Mouse (Mus musculus) neural tube, embryonic 15.5 days (tissue): Measurements from ENCODE around the gene Bend6. TPM values are rescaled to one million over a fixed set of nuclear protein-coding genes. Genes with fewer than 3 reads are reported as not detected.

Experiments
- polyA plus RNA-seq: library from polyadenylated mRNA; unstranded; fragments of >200 nt; fragmentation: Nextera tagmentation; extraction: Ambion mirVana; gene quantifications from 2 replicates; pipeline ENCODE4 v1.2.1, GENCODE M21; 2015

Gene Bend6
- polyA plus RNA-seq, 1 experiment from 2014 or later, result 71.6 TPM

Other genes with a start within 250 kb of the Bend6 start
- gene Prim2, start 238.0 kb downstream of the Bend6 start, polyA plus RNA-seq, result 21.3 and 28.0 TPM in 2 replicates
- 31.1 and 32.4 TPM in 2 replicates for gene Rab23, start 187.9 kb downstream of the Bend6 start, polyA plus RNA-seq
- gene Bag2, start 150.0 kb downstream of the Bend6 start, polyA plus RNA-seq, result 24.2 and 29.9 TPM in 2 replicates
- gene Zfp451, start 93.2 kb downstream of the Bend6 start, polyA plus RNA-seq, result 33.6 and 36.1 TPM in 2 replicates
- gene Dst, start 409 bp upstream of the Bend6 start, polyA plus RNA-seq, result 36.0 and 38.0 TPM in 2 replicates